Mouse (Mus musculus) ES-E14 (cell line): ENCODE measurements at regions not wholly inside any gene's neighbourhood (a gene's known extent, or its start where the extent isn't known, plus 50 kb on each side); places are given as distances from the start of the nearest gene placed in this dataset.

Experiments
- CHD2 ChIP-seq: IDR thresholded peaks from 2 replicates; pipeline ENCODE4 v1.6.1; 2014; ENCODE audit warnings: mild to moderate bottlenecking, low read depth, low read length, inconsistent platforms
- HCFC1 ChIP-seq: IDR thresholded peaks from 2 replicates; pipeline ENCODE4 v1.6.1; 2012; ENCODE audit warnings: low read length, inconsistent platforms, borderline replicate concordance; ENCODE audit not compliant: insufficient read depth
- MAFK ChIP-seq: IDR thresholded peaks from 2 replicates; pipeline ENCODE4 v1.6.1; 2014; ENCODE audit warnings: mild to moderate bottlenecking, low read depth, low read length, inconsistent platforms; ENCODE audit not compliant: insufficient read depth
- ZC3H11A ChIP-seq: IDR thresholded peaks from 2 replicates; pipeline ENCODE4 v1.6.1; 2012; ENCODE audit warnings: low read depth, mild to moderate bottlenecking, inconsistent platforms, low read length, borderline replicate concordance
- ZNF384 ChIP-seq: IDR thresholded peaks from 2 replicates; pipeline ENCODE4 v1.6.1; 2012; ENCODE audit warnings: low read depth, low read length, inconsistent platforms

DNA sequence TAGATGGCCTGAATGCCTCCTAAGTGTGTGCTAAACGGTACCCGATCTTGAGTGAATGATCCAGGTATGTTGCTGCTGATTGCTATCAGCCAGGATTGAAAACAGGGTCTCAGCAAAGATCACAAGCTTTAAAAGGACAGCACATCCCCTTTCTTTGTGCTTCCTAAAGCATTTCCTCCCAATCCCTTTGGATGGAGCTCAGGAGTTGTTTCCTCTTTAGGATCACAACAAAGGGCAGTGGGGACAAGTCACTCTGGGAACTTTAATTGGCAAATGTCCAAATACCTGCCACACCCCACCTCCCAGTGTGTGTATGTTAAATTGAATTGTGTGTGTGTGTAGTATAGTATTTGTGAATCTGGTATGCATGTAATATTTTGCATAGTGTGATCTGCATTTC, 283.5 kb upstream of the Gm12728 start:
- TF ChIP-seq MAFK (no peak), ZC3H11A (no peak), CHD2 (no peak), ZNF384 (no peak), HCFC1 (no peak)
